Mouse (Mus musculus) C2C12 (cell line): ENCODE results near the gene Frmd8. TPM values are rescaled to one million over a fixed set of nuclear protein-coding genes. Genes with fewer than 3 reads are reported as not detected.

Experiments used
- H3K27me3 ChIP-seq: one replicate; pipeline ENCODE4 v1.6.1; 2011; ENCODE audit not compliant: control insufficient read depth, insufficient read depth, insufficient read length
- H3K36me3 ChIP-seq: one replicate; pipeline ENCODE4 v1.6.1; 2011; ENCODE audit not compliant: control insufficient read depth, insufficient read depth
- H3K4me3 ChIP-seq: one replicate; pipeline ENCODE4 v1.5.1; 2011; ENCODE audit warnings: mild to moderate bottlenecking, control low read depth; ENCODE audit not compliant: poor library complexity, insufficient read depth, severe bottlenecking
- H3K79me2 ChIP-seq: one replicate; pipeline ENCODE4 v1.6.1; 2011; ENCODE audit not compliant: control insufficient read depth, insufficient read depth
- H3K79me3 ChIP-seq: one replicate; pipeline ENCODE4 v1.6.1; 2011; ENCODE audit warnings: low read depth, control low read depth
- H3ac ChIP-seq: one replicate; pipeline ENCODE3; 2011; ENCODE audit warnings: low read depth; ENCODE audit not compliant: control insufficient read depth, insufficient read length
- CEBPB ChIP-seq: IDR thresholded peaks from one replicate; pipeline ENCODE4 v1.6.1; 2011; ENCODE audit warnings: low read depth, mild to moderate bottlenecking, control low read depth, moderate library complexity
- CTCF ChIP-seq: IDR thresholded peaks from one replicate; pipeline ENCODE4 v1.5.1; 2011; ENCODE audit not compliant: control insufficient read depth, insufficient read depth, insufficient read length
- FOSL1 ChIP-seq: IDR thresholded peaks from one replicate; pipeline ENCODE4 v1.8.0; 2011; ENCODE audit warnings: mild to moderate bottlenecking, low read length; ENCODE audit not compliant: poor library complexity, insufficient read depth, severe bottlenecking
- MAX ChIP-seq: IDR thresholded peaks from one replicate; pipeline ENCODE4 v1.6.1; 2011; ENCODE audit warnings: mild to moderate bottlenecking, control low read depth
- MYOD1 ChIP-seq: IDR thresholded peaks from one replicate; pipeline ENCODE4 v1.6.1; 2011; ENCODE audit warnings: low read depth; ENCODE audit not compliant: control insufficient read depth, insufficient read length
- MYOG ChIP-seq: IDR thresholded peaks from one replicate; pipeline ENCODE4 v1.6.1; 2011; ENCODE audit not compliant: control insufficient read depth, insufficient read length; ENCODE audit errors: extremely low read depth
- USF1 ChIP-seq: IDR thresholded peaks from one replicate; pipeline ENCODE4 v1.6.1; 2011; ENCODE audit warnings: low read depth, mild to moderate bottlenecking, control low read depth, moderate library complexity
- polyA plus RNA-seq: library from polyadenylated mRNA; unstranded; fragments of >200 nt; fragmentation: generic; extraction: Trizol; gene quantifications from one replicate; pipeline ENCODE4 v1.2.1, GENCODE M21; 2012; ENCODE audit warnings: missing spikeins

Gene Frmd8
- polyA plus RNA-seq, 1 experiment: 44.1 TPM

DNA sequence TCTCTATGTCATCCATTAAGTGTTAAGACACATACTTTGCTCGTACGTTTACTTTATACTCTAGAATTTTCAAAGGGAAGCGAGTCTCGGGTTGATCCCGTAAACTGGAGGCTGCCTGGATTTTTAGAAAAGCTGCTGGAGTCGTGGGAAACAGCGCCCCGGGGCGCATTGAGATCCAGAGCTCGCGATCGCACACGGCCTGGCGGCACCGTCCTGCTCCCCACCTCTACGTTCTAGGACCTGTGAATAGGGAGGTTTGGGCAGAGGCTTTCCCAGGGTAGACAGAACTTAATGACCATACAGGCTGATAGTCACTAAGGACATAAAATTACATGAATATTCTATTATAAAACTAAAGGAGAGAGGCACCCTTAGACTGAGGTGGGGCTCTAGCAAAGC is 71.2 kb downstream of the Frmd8 start:
- H3K79me3 ChIP-seq: peaks cover 35% of the 10 kb centered on the region
- peak overlapping the region; percentile 15 for H3K4me3 ChIP-seq
- peaks cover 25% of the 10 kb centered on the region for H3K36me3 ChIP-seq
- peak overlapping the region; percentile 81 for H3ac ChIP-seq
- H3K27me3 ChIP-seq: no peaks in the 10 kb centered on the region
- peaks cover 48% of the 10 kb centered on the region for H3K79me2 ChIP-seq
- TF ChIP-seq MYOG (no peak), FOSL1 (no peak), MYOD1 (no peak), CEBPB (no peak), CTCF (no peak), MAX (no peak), USF1 (no peak)

DNA sequence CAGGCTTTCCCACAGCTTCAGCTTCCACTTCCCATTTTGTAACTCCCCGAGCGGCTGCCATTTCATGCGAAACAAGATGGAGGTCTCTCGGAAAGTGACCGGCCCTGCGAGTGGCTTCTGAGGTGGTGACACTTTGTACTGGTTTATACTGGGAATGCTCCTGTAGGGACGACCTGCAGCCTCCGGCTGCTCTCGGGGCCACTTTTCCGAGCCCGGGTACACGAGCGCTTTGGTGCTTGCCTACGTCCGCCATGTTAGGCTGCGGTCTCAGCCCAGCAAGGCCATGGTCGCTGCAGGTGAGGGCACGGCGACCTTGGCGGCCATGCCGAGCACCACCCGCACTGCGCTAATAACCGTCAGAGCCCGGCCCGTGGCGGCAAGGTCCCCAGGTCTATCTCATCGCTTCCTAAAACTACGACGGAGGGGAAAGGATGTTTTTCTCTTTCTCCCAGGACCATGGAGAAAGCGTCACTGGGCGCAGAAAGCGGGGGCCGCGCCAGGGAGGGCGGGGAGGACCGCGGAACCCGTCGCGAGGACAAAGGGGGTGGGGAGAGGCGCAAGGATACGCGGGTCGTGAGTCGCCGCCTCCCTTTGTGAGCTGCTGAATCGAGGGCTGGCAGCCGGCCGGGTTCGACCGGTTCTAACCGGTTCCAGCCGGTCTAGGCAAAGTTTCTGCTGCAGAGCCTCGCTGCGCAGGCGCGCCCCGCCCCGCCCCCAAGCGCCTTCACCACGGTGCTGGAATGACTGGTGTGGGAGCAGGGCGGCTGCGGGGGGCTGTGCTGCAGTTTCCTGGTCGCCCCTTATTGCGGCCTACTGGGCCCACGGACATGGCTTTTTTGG is 71.8 kb downstream of the Frmd8 start:
- Histone ChIP-seq H3K79me2 (peaks cover 55% of the 10 kb centered on the region), H3K79me3 (peaks cover 41% of the 10 kb centered on the region), H3ac (peak overlapping the region; percentile 94), H3K36me3 (peaks cover 32% of the 10 kb centered on the region), H3K4me3 (peak overlapping the region; percentile 29), H3K27me3 (no peaks in the 10 kb centered on the region)
- TF ChIP-seq CEBPB (no peak), MAX (peak; percentile 5)

DNA sequence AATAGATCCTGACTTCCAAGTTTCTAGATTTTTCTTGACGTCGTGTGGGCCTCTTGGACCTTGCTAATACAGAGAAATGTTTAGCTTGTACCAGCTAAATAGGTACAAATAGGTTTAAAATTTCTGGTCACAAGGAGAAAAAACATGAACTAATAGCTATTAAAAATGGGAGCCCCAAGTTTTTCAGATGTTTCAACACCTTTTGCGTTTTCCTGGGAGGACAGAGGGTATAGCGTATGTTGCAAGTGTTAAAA is 72.4 kb downstream of the Frmd8 start:
- peaks cover 60% of the 10 kb centered on the region for H3K79me2 ChIP-seq
- H3K36me3 ChIP-seq: peaks cover 37% of the 10 kb centered on the region
- peak overlapping the region; percentile 94 for H3ac ChIP-seq
- no peaks in the 10 kb centered on the region for H3K27me3 ChIP-seq
- TF ChIP-seq MAX (no peak), USF1 (no peak), FOSL1 (no peak), CEBPB (no peak), MYOD1 (no peak), MYOG (no peak), CTCF (no peak)
- peaks cover 46% of the 10 kb centered on the region for H3K79me3 ChIP-seq
- H3K4me3 ChIP-seq: peak overlapping the region; percentile 29

DNA sequence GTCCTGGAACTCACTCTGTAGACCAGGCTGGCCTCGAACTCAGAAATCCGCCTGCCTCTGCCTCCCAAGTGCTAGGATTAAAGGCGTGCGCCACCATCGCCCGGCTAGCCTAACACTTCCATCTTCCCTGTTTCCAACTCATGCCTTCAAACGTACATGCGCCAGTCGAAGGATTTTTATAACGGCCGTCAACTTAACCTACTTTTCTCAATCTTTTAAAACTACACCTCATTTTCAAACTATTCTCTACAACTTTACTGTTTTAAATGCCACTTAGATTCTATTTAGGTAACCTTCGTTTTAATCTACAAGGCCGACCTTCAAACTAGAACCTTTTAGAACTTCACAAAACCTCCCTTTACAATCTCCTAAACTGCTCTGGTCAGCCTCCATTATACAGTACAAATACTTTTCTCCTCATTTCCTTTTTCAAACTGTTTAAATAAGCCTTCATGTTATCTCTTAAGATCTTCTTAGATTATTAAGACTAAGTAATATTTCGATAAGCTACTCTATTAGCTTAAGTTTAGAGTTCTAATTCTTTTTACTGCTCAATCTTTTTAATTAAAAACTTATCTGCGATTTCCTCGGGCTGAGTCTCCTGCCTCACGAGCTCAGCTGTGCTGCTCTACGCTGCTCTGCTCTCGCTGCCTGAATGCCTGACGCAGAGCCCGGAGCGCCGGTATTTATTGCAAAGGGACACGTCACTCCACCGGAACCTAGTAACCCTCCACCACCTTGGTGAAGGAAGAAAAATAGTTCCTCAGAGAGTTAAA is 72.9 kb downstream of the Frmd8 start:
- Histone ChIP-seq H3K79me3 (peaks cover 51% of the 10 kb centered on the region), H3K27me3 (no peaks in the 10 kb centered on the region), H3K79me2 (peaks cover 65% of the 10 kb centered on the region), H3K36me3 (peaks cover 42% of the 10 kb centered on the region), H3K4me3 (peak overlapping the region; percentile 98), H3ac (peak overlapping the region; percentile 84)
- no peak for TF ChIP-seq USF1
- TF ChIP-seq CEBPB: no peak
- no peak for TF ChIP-seq FOSL1
- TF ChIP-seq MYOD1: no peak
- peak; percentile 69 for TF ChIP-seq MAX

DNA sequence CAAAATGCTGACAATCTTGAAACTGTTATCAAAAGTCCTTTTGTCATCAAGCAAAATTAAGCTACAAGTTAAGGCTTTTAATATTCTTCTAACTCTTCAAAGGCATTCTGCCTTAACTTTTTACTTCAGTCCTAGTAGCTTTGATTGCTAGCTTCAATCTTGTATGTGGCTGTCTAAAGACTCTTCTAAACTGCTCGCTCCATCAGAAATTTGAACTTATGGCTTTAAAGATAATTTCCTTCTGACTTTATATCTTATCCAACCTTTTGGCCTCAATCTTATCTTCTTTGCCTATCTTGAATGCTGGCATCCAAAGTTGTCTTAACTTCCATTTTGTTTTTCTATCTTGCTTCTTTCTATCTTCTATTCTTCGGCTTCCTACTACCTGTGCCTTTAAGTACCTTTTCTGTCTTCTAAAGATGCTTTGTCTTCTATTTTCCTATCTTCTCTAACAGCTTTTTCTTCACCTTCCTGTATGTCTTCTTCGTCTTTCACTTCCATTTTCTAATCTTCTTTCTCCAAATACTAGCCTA is 73.6 kb downstream of the Frmd8 start:
- H3K79me2 ChIP-seq: peaks cover 72% of the 10 kb centered on the region
- TF ChIP-seq MYOG (no peak), FOSL1 (no peak), USF1 (no peak), MYOD1 (no peak), CTCF (no peak), CEBPB (no peak), MAX (no peak)
- no peaks in the 10 kb centered on the region for H3K27me3 ChIP-seq
- peak overlapping the region; percentile 98 for H3K4me3 ChIP-seq
- H3ac ChIP-seq: peak overlapping the region; percentile 90
- H3K79me3 ChIP-seq: peaks cover 58% of the 10 kb centered on the region
- H3K36me3 ChIP-seq: peaks cover 49% of the 10 kb centered on the region
